Mouse (Mus musculus): ENCODE data around the gene Dnajc5g. TPM values are rescaled to one million over a fixed set of nuclear protein-coding genes. Genes with fewer than 3 reads are reported as not detected.

Gene Dnajc5g
- not detected in 2 replicates for polyA plus RNA-seq (2016; fragmentation: Nextera tagmentation; extraction: Ambion mirVana)

- no peaks in the 10 kb centered on the region for H3K36me3 ChIP-seq (replicated peaks)
- H3K4me1 ChIP-seq, result no peaks in the 10 kb centered on the region
- no peaks in the 10 kb centered on the region for H3K9me3 ChIP-seq
- 88% methylated on average over 9 of the region's 9 CpGs for WGBS
- no peak within 1 kb of the TSS for H3K4me3 ChIP-seq
- H3K27ac ChIP-seq, result no peak within 1 kb of the TSS
- no peaks in the 10 kb centered on the region for H3K27me3 ChIP-seq (ENCODE audit: poor library complexity, severe bottlenecking)
- no peak for DNase-seq (ENCODE audit: extremely low spot score, low spot score)
Observed at GRCm38 (mm10) chr5:31105814-31106335, at the start of gene Dnajc5g. Gene Dnajc5g, plus strand, starts transcription at chr5:31106285.

DNA sequence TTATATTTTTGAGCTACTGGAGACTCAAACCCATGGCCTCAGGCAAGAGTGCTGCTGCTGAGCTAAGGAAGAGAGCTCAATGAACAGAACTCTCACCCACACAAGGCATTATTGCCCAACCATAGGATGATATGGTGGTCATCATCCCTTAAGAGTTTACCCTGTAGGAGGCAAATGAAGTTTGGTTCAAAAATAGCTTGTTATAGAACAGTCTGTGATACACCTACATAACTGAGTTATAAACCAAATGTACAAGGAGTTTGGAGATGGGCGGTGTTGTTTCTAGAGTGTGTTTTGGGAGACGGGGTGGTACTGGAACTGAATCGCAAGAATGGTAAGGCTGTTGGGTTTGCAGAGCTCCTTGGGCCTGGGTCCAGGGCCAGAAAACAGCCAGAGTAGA, 36.3 kb upstream of the Dnajc5g start:
- Histone ChIP-seq H3K9me3 (no peaks in the 10 kb centered on the region), H3K4me3 (no peak overlapping the region), H3K27me3 (ENCODE audit: poor library complexity, severe bottlenecking) (no peaks in the 10 kb centered on the region), H3K36me3 (replicated peaks) (peaks cover 100% of the 10 kb centered on the region), H3K4me1 (no peaks in the 10 kb centered on the region), H3K27ac (no peak overlapping the region)
- no peak for DNase-seq (ENCODE audit: extremely low spot score, low spot score)
- 98% methylated on average over 3 of the region's 3 CpGs for WGBS

GRCm38 (mm10) chr5:31071059-31071458, 35.0 kb upstream of the Dnajc5g start:
- Histone ChIP-seq H3K27me3 (ENCODE audit: poor library complexity, severe bottlenecking) (no peaks in the 10 kb centered on the region), H3K4me3 (no peak overlapping the region), H3K27ac (no peak overlapping the region), H3K36me3 (replicated peaks) (peaks cover 100% of the 10 kb centered on the region), H3K4me1 (no peaks in the 10 kb centered on the region), H3K9me3 (no peaks in the 10 kb centered on the region)
- DNase-seq (ENCODE audit: extremely low spot score, low spot score), result no peak
- WGBS, result 95% methylated on average over 2 of the region's 2 CpGs

- no peaks in the 10 kb centered on the region for H3K27me3 ChIP-seq (ENCODE audit: poor library complexity, severe bottlenecking)
- H3K36me3 ChIP-seq (replicated peaks), result peaks cover 100% of the 10 kb centered on the region
- no peak overlapping the region for H3K27ac ChIP-seq
- no peaks in the 10 kb centered on the region for H3K4me1 ChIP-seq
- no peaks in the 10 kb centered on the region for H3K9me3 ChIP-seq
- no peak overlapping the region for H3K4me3 ChIP-seq
- 96% methylated on average over 11 of the region's 11 CpGs for WGBS
- no peak for DNase-seq (ENCODE audit: extremely low spot score, low spot score)
Observed at GRCm38 (mm10) chr5:31071821-31072220, 34.3 kb upstream of the Dnajc5g start.

GRCm38 (mm10) chr5:31073176-31073575, 32.9 kb upstream of the Dnajc5g start:
- DNase-seq (ENCODE audit: extremely low spot score, low spot score), result no peak
- Histone ChIP-seq H3K36me3 (replicated peaks) (peaks cover 100% of the 10 kb centered on the region), H3K27ac (no peak overlapping the region), H3K27me3 (ENCODE audit: poor library complexity, severe bottlenecking) (no peaks in the 10 kb centered on the region), H3K4me3 (no peak overlapping the region), H3K4me1 (no peaks in the 10 kb centered on the region), H3K9me3 (no peaks in the 10 kb centered on the region)
- 92% methylated on average over 12 of the region's 12 CpGs for whole genome bisulfite sequencing

DNA sequence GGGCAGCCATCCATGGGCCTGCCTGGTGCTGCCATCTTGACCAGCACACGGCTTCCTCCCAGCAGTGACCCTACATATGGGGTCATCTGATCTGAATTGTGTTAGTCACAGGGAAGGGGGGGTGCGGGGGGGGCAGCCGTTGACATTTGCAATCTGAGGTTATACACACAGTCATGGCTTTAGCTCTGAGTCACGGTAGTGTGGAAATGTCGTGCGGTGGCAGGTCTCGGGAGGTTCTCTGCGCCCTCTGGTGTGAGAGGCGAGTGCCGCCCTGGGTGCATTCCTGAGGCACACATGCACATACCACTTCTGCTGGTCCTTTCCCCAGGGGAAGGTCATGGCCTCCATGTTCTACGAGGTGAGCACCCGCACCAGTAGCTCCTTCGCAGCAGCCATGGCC, 29.7 kb upstream of the Dnajc5g start:
- H3K4me3 ChIP-seq, result no peak overlapping the region
- H3K27me3 ChIP-seq (ENCODE audit: poor library complexity, severe bottlenecking), result no peaks in the 10 kb centered on the region
- DNase-seq (ENCODE audit: extremely low spot score, low spot score), result no peak
- no peak overlapping the region for H3K27ac ChIP-seq
- WGBS, result 94% methylated on average over 13 of the region's 13 CpGs
- no peaks in the 10 kb centered on the region for H3K4me1 ChIP-seq
- H3K9me3 ChIP-seq, result no peaks in the 10 kb centered on the region
- peaks cover 82% of the 10 kb centered on the region for H3K36me3 ChIP-seq (replicated peaks)

DNA sequence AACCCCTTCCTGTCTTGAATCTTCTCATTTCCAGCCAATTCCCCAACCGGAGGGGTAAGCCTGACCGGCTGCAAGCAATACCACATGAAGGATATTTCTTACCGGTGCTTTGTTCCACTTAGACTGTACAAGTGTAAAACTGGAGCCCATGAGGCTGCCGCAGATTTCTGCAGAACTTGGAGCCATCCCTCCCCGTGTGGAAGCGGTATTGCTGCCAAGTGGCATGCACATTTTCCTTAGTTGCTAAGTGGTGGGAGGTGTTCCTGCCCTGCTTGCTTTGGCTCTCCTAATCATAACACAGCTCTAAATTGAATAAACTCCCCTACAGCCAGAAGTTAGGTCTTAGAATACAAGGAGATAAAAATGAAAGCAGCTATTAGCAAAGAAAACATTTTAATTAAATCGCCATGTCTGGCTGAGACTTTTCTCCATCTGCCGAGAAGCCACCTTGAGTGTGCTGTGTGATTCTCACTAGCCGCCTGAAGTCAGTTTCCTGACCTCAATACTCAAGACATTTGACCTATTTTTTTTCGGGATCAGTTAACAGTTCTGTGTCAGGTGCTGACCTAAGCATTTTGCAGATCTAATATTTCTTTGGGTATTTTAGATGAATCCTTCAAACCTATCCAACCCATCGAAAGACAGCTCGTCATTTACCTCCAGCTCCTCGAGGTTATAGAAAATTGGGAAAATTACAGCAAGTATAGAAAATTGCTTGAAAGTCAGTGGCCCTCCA, 25.9 kb upstream of the Dnajc5g start:
- H3K9me3 ChIP-seq, result no peaks in the 10 kb centered on the region
- H3K36me3 ChIP-seq (replicated peaks), result peaks cover 43% of the 10 kb centered on the region
- H3K27me3 ChIP-seq (ENCODE audit: poor library complexity, severe bottlenecking), result peaks cover 14% of the 10 kb centered on the region
- H3K4me3 ChIP-seq, result no peak overlapping the region
- peaks cover 23% of the 10 kb centered on the region for H3K4me1 ChIP-seq
- DNase-seq (ENCODE audit: extremely low spot score, low spot score), result no peak
- WGBS, result 87% methylated on average over 13 of the region's 13 CpGs
- no peak overlapping the region for H3K27ac ChIP-seq

- no peaks in the 10 kb centered on the region for H3K9me3 ChIP-seq
- H3K27me3 ChIP-seq (ENCODE audit: poor library complexity, severe bottlenecking), result peaks cover 14% of the 10 kb centered on the region
- peaks cover 38% of the 10 kb centered on the region for H3K36me3 ChIP-seq (replicated peaks)
- WGBS, result 80% methylated on average over 3 of the region's 3 CpGs
- H3K27ac ChIP-seq, result no peak overlapping the region
- DNase-seq (ENCODE audit: extremely low spot score, low spot score), result no peak
- peaks cover 23% of the 10 kb centered on the region for H3K4me1 ChIP-seq
- no peak overlapping the region for H3K4me3 ChIP-seq
Observed at GRCm38 (mm10) chr5:31080795-31081164, 25.3 kb upstream of the Dnajc5g start.

DNA sequence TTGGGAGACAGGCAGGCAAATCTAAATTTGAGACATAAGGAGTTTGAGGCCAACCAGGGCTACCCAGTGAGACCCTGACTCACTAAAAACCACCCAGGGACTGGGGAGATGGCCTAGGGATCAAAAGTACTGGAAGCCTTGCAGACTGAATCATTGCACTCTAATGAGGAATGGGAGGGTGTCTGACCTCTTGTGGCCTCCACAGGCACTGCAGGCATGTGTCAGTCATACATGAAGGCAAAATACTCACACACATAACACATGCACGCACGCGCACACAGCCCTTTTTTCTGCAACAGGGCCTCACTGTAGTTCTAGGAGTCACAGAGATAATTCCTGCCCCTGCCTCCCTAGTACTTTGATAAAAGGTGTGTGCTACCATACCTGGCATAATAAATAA, 24.7 kb upstream of the Dnajc5g start:
- WGBS, result 70% methylated on average over 3 of the region's 3 CpGs
- Histone ChIP-seq H3K4me1 (peaks cover 26% of the 10 kb centered on the region), H3K9me3 (no peaks in the 10 kb centered on the region), H3K36me3 (replicated peaks) (peaks cover 32% of the 10 kb centered on the region), H3K27me3 (ENCODE audit: poor library complexity, severe bottlenecking) (peaks cover 19% of the 10 kb centered on the region), H3K27ac (no peak overlapping the region), H3K4me3 (no peak overlapping the region)
- DNase-seq (ENCODE audit: extremely low spot score, low spot score), result peak; percentile 50

DNA sequence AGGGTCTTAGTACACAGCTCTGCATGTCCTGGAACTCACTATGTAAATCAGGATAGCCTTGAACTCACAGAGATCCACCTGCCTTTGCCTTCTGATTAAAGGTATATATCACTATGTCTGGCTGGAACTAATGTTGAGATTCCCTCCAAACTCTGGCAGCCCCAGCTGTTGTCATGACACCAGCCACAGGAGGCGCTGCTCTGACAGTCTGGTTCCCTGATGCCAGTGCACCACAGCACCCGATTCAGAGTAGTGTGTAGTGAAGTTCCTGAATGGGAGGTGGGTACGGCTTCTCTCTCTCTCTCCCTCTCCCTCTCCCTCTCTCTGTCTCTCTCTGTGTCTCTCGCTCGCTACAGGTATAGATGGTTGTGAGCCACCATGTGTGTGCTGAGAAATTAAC, 23.7 kb upstream of the Dnajc5g start:
- no peak overlapping the region for H3K4me3 ChIP-seq
- peak; percentile 63 for DNase-seq (ENCODE audit: extremely low spot score, low spot score)
- H3K27me3 ChIP-seq (ENCODE audit: poor library complexity, severe bottlenecking), result peaks cover 29% of the 10 kb centered on the region
- H3K9me3 ChIP-seq, result no peaks in the 10 kb centered on the region
- peaks cover 22% of the 10 kb centered on the region for H3K36me3 ChIP-seq (replicated peaks)
- WGBS, result 11% methylated on average over 5 of the region's 5 CpGs
- no peak overlapping the region for H3K27ac ChIP-seq
- H3K4me1 ChIP-seq, result peaks cover 30% of the 10 kb centered on the region

GRCm38 (mm10) chr5:31082935-31083625, 23.0 kb upstream of the Dnajc5g start:
- DNase-seq (ENCODE audit: extremely low spot score, low spot score), result no peak
- H3K9me3 ChIP-seq, result no peaks in the 10 kb centered on the region
- H3K4me1 ChIP-seq, result peaks cover 30% of the 10 kb centered on the region
- H3K27ac ChIP-seq, result 0 out of 2 replicates have a peak overlapping the region, but pooled peaks have one; percentile 5
- 46% methylated on average over 12 of the region's 12 CpGs for WGBS
- H3K36me3 ChIP-seq (replicated peaks), result peaks cover 15% of the 10 kb centered on the region
- H3K27me3 ChIP-seq (ENCODE audit: poor library complexity, severe bottlenecking), result peaks cover 36% of the 10 kb centered on the region
- H3K4me3 ChIP-seq, result no peak overlapping the region

DNA sequence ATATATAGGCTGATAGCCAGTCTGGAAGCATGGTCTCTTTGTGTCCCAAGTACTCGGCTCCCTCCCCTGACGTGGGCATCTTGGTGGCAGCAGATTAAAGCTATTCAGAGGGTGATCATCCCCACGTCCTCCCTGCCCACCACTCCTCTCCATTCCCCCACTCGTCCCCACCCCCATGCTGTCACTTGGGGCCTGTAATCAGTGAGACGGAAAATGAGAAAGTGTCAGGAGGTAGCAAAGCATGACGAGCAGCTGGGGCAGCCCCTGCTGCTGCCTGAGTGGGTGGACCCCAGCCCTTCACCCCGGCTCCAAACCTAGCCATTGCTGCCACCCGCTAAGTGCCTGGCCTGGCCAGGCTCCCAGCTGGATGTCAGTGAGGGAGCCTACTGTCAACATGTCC, 22.1 kb upstream of the Dnajc5g start:
- no peaks in the 10 kb centered on the region for H3K9me3 ChIP-seq
- peaks cover 45% of the 10 kb centered on the region for H3K27me3 ChIP-seq (ENCODE audit: poor library complexity, severe bottlenecking)
- no peak overlapping the region for H3K27ac ChIP-seq
- H3K4me1 ChIP-seq, result peaks cover 30% of the 10 kb centered on the region
- 12% methylated on average over 8 of the region's 8 CpGs for WGBS
- H3K36me3 ChIP-seq (replicated peaks), result peaks cover 6% of the 10 kb centered on the region
- no peak overlapping the region for H3K4me3 ChIP-seq
- DNase-seq (ENCODE audit: extremely low spot score, low spot score), result no peak

DNA sequence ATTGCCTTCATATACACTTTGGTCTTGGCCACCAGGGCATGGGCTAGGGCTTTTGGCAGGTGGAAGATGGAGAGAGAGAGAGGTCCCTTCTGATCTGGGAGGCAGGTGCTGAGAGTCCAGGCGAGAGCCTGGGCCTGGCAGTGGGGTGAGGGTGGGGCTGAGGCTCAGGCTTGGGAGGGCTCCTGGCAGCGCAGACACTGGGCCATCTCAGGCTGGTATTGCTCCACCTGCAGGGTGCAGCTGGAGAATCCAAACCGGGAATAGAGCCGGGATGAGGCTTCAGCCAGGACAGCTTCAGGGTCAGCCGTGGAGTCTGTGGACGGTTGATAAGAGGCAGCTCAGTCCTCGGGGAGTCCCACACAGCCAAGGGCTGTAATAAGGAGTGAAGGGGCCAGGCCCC, 19.5 kb upstream of the Dnajc5g start:
- peaks cover 30% of the 10 kb centered on the region for H3K4me1 ChIP-seq
- no peaks in the 10 kb centered on the region for H3K9me3 ChIP-seq
- H3K4me3 ChIP-seq, result no peak overlapping the region
- no peaks in the 10 kb centered on the region for H3K36me3 ChIP-seq (replicated peaks)
- H3K27me3 ChIP-seq (ENCODE audit: poor library complexity, severe bottlenecking), result peaks cover 72% of the 10 kb centered on the region
- 36% methylated on average over 7 of the region's 7 CpGs for WGBS
- no peak for DNase-seq (ENCODE audit: extremely low spot score, low spot score)
- no peak overlapping the region for H3K27ac ChIP-seq

Measured in forebrain, embryonic 10.5 days (tissue).